11 mouse cellular contexts compared by ENCODE assay signal in the genomic region with DNA sequence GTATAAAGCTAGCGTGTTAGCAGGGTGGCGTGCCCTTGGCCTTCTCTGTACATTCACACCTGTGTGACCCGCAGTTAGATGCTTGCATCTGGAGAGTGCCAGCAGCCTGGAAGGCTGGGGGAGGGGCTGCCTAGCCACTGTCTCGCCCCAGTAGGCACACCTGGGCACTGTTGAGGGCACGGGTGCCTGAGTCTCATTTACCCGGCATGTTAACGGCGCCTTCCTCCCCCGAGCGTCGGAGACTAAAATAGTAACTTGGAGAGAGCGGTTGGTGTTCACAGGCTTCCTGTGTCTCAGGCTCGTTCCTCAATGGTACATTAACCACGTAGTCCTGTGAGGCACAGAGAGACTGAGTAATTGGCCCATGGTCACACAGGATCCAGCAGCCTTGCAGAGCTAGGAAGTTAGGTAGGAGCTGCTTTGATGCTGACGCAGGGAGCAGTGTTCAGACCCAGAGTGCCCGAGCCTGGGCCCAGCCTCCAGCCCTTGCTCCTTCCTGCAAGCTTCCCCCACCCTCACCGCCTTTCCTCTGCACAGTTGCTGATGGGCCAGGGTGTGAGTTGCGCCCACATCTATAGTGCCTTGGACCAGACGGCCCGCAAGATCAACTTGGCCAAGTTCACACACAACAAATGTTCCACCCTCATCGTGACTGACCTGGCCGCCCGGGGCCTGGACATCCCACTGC. TPM values are rescaled to one million over a fixed set of nuclear protein-coding genes. Genes with fewer than 3 reads are reported as not detected.
DNase-seq lines count a peak whose midpoint lies in the region; ATAC-seq lines count a peak whose summit lies in the region.
"Had no signal": no experiment of that assay in that cellular context is flagged by ENCODE, and none has a peak within 500 bp of the region (broad histone marks: within the 10 kb centered on the region; RNA-seq: fewer than 3 reads in every experiment).

No protein-coding gene starts in this region.

- peak; percentile 81 for DNase-seq in kidney, adult 11 months
- peak; percentile 66 for DNase-seq in brain, adult 2 months (ENCODE audit: low read depth, low spot score)
- peak; percentile 66 for DNase-seq in kidney, postnatal 14 days
- peak; percentile 93 for DNase-seq in thymus, postnatal 0 days (ENCODE audit: low spot score)
- DNase-seq in embryo, embryonic 11 days = no peak
- no peak for DNase-seq in lung, postnatal 14 days

- 77% methylated on average over 23 of the region's 23 CpGs for WGBS in kidney, embryonic 14.5 days

- H3K4me1 ChIP-seq in kidney, embryonic 14.5 days (ENCODE audit: control insufficient read depth, insufficient read depth, low read length) = no peaks in the 10 kb centered on the region
- H3K4me1 ChIP-seq: lung, embryonic 15.5 days had no signal

- no peak overlapping the region for H3K9ac ChIP-seq in kidney, embryonic 14.5 days (ENCODE audit: low read depth, low read length)
- H3K9ac ChIP-seq: lung, embryonic 15.5 days; neural tube, embryonic 15.5 days had no signal

- H3K27ac ChIP-seq in kidney, embryonic 14.5 days (ENCODE audit: low read depth, low read length) = no peak overlapping the region
- H3K27ac ChIP-seq: lung, embryonic 15.5 days; neural tube, embryonic 15.5 days; stomach, postnatal 0 days had no signal

- no peak overlapping the region for H3K4me3 ChIP-seq in kidney, embryonic 14.5 days (ENCODE audit: low read length)
- H3K4me3 ChIP-seq: lung, embryonic 15.5 days; neural tube, embryonic 15.5 days had no signal

- no peak overlapping the region for H3K4me2 ChIP-seq in kidney, embryonic 14.5 days (replicated peaks; ENCODE audit: low read depth, low read length)
- H3K4me2 ChIP-seq: lung, embryonic 15.5 days; neural tube, embryonic 15.5 days had no signal

- no peaks in the 10 kb centered on the region for H3K9me3 ChIP-seq in kidney, embryonic 14.5 days (ENCODE audit: control insufficient read depth, low read length)
- H3K9me3 ChIP-seq: lung, embryonic 15.5 days; neural tube, embryonic 15.5 days had no signal

- H3K27me3 ChIP-seq in kidney, embryonic 14.5 days (ENCODE audit: control insufficient read depth, insufficient read depth, low read length) = no peaks in the 10 kb centered on the region
- H3K27me3 ChIP-seq: lung, embryonic 15.5 days; neural tube, embryonic 15.5 days; Patski had no signal

- no peak for ATAC-seq in kidney, embryonic 14.5 days (ENCODE audit: low FRiP score, low TSS enrichment)
- ATAC-seq: Patski had no signal

- H3K36me3 ChIP-seq in kidney, embryonic 14.5 days (ENCODE audit: control insufficient read depth, insufficient read depth, low read length) = peaks cover 89% of the 10 kb centered on the region

RNA-seq across cellular contexts. Expression of a gene that starts 8.7 kb away (rescaled TPM):
- 22.3 and 37.7 TPM in 2 replicates for polyA plus RNA-seq in kidney, embryonic 14.5 days (2014; fragmentation: Nextera tagmentation; extraction: Ambion mirVana)
- polyA plus RNA-seq in thymus, postnatal 0 days (2015; fragmentation: Nextera tagmentation; extraction: Ambion mirVana) = 106 and 108 TPM in 2 replicates

RNA-seq across cellular contexts. Expression of a gene that starts 8.8 kb away (rescaled TPM):
- polyA plus RNA-seq in kidney, embryonic 14.5 days (2014; fragmentation: Nextera tagmentation; extraction: Ambion mirVana) = 10.4 and 11.1 TPM in 2 replicates
- polyA plus RNA-seq in thymus, postnatal 0 days (2015; fragmentation: Nextera tagmentation; extraction: Ambion mirVana) = 10.7 TPM in 2 replicates

RNA-seq across cellular contexts. Expression of a gene that starts 12.8 kb away (rescaled TPM):
- not detected in 2 replicates for polyA plus RNA-seq in kidney, embryonic 14.5 days (2014; fragmentation: Nextera tagmentation; extraction: Ambion mirVana)
- polyA plus RNA-seq in thymus, postnatal 0 days (2015; fragmentation: Nextera tagmentation; extraction: Ambion mirVana) = 0.23 and 0.30 TPM in 2 replicates

RNA-seq across cellular contexts. Expression of a gene that starts 27.4 kb away (rescaled TPM):
- 0.23 and 0.31 TPM in 2 replicates for polyA plus RNA-seq in kidney, embryonic 14.5 days (2014; fragmentation: Nextera tagmentation; extraction: Ambion mirVana)
- 11.4 and 11.8 TPM in 2 replicates for polyA plus RNA-seq in thymus, postnatal 0 days (2015; fragmentation: Nextera tagmentation; extraction: Ambion mirVana)

RNA-seq across cellular contexts. Expression of a gene that starts 32.4 kb away (rescaled TPM):
- polyA plus RNA-seq in kidney, embryonic 14.5 days (2014; fragmentation: Nextera tagmentation; extraction: Ambion mirVana) = 0.57 and 1.4 TPM in 2 replicates
- polyA plus RNA-seq in thymus, postnatal 0 days (2015; fragmentation: Nextera tagmentation; extraction: Ambion mirVana) = 1.5 and 1.7 TPM in 2 replicates

Comparison
In these comparisons a context has a peak if more than half of its experiments do, and no peak if none do; other contexts are left out.
1. DNase-seq: peak in kidney, adult 11 months (single experiment), brain, adult 2 months (single experiment), kidney, postnatal 14 days (single experiment) and thymus, postnatal 0 days (single experiment); none in embryo, embryonic 11 days (single experiment) and lung, postnatal 14 days (single experiment).